Mouse (Mus musculus): ENCODE results near the gene Gpr183.

The Gpr183 gene

GRCm38 (mm10) chr14:121987691-121988090, 22.7 kb upstream of the Gpr183 start:
- no peak for DNase-seq (ENCODE audit: extremely low spot score, low spot score)

- no peak for DNase-seq (ENCODE audit: extremely low spot score, low spot score)
Observed at GRCm38 (mm10) chr14:121987287-121987686, 22.3 kb upstream of the Gpr183 start.

- DNase-seq (ENCODE audit: extremely low spot score, low spot score): no peak
Observed at GRCm38 (mm10) chr14:121986028-121986427, 21.0 kb upstream of the Gpr183 start.

- DNase-seq (ENCODE audit: extremely low spot score, low spot score): no peak
Observed at GRCm38 (mm10) chr14:121985477-121985876, 20.5 kb upstream of the Gpr183 start.

GRCm38 (mm10) chr14:121983009-121983933, 18.3 kb upstream of the Gpr183 start:
- no peak for DNase-seq (ENCODE audit: extremely low spot score, low spot score)

- DNase-seq (ENCODE audit: extremely low spot score, low spot score): no peak
Observed at GRCm38 (mm10) chr14:121981531-121981930, 16.5 kb upstream of the Gpr183 start.

- DNase-seq (ENCODE audit: extremely low spot score, low spot score): no peak
Observed at GRCm38 (mm10) chr14:121973114-121973513, 8.1 kb upstream of the Gpr183 start.

GRCm38 (mm10) chr14:121970402-121970801, 5.4 kb upstream of the Gpr183 start:
- no peak for DNase-seq (ENCODE audit: extremely low spot score, low spot score)

- no peak for DNase-seq (ENCODE audit: extremely low spot score, low spot score)
Observed at GRCm38 (mm10) chr14:121967095-121967494, 2.1 kb upstream of the Gpr183 start.

GRCm38 (mm10) chr14:121965461-121965860, 466 bp upstream of the Gpr183 start:
- DNase-seq (ENCODE audit: extremely low spot score, low spot score): no peak

- DNase-seq (ENCODE audit: extremely low spot score, low spot score): peak; percentile 8
Observed at GRCm38 (mm10) chr14:121963942-121964335, 1.1 kb downstream of the Gpr183 start.

- DNase-seq (ENCODE audit: extremely low spot score, low spot score): peak; percentile 11
Observed at GRCm38 (mm10) chr14:121963251-121963941, 1.6 kb downstream of the Gpr183 start.

GRCm38 (mm10) chr14:121962128-121962890, 2.7 kb downstream of the Gpr183 start:
- peak; percentile 12 for DNase-seq (ENCODE audit: extremely low spot score, low spot score)

- DNase-seq (ENCODE audit: extremely low spot score, low spot score): no peak
Observed at GRCm38 (mm10) chr14:121961496-121962127, 3.4 kb downstream of the Gpr183 start.

GRCm38 (mm10) chr14:121960997-121961396, 4.0 kb downstream of the Gpr183 start:
- DNase-seq (ENCODE audit: extremely low spot score, low spot score): peak; percentile 8

GRCm38 (mm10) chr14:121960531-121960930, 4.5 kb downstream of the Gpr183 start:
- no peak for DNase-seq (ENCODE audit: extremely low spot score, low spot score)

- no peak for DNase-seq (ENCODE audit: extremely low spot score, low spot score)
Observed at GRCm38 (mm10) chr14:121960031-121960430, 5.0 kb downstream of the Gpr183 start.

- DNase-seq (ENCODE audit: extremely low spot score, low spot score): no peak
Observed at GRCm38 (mm10) chr14:121959538-121959980, 5.4 kb downstream of the Gpr183 start.

GRCm38 (mm10) chr14:121958751-121959537, 6.1 kb downstream of the Gpr183 start:
- DNase-seq (ENCODE audit: extremely low spot score, low spot score): peak; percentile 9

- DNase-seq (ENCODE audit: extremely low spot score, low spot score): peak; percentile 7
Observed at GRCm38 (mm10) chr14:121958041-121958750, 6.8 kb downstream of the Gpr183 start.

All from neural tube, embryonic 10.5 days (tissue).